In genomic region chr2:44952830-44953422, GRCm38 (mm10) we compare ENCODE assay signal across 9 mouse cellular contexts. TPM values are rescaled to one million over a fixed set of nuclear protein-coding genes. Genes with fewer than 3 reads are reported as not detected.
A peak's percentile ranks its signal among the peaks of the same experiment; 100 is the strongest.
DNase-seq lines count a peak whose midpoint lies in the region; TF ChIP-seq lines count a peak whose summit lies in the region.
"Had no signal": no experiment of that assay in that cellular context is flagged by ENCODE, and none has a peak within 500 bp of the region (broad histone marks: within the 10 kb centered on the region; RNA-seq: fewer than 3 reads in every experiment).

No protein-coding gene starts in this region.

- peak; percentile 81 for DNase-seq in 3T3-L1 (ENCODE audit: low read depth, low spot score)
- DNase-seq in Muller cell, postnatal 12 days (ENCODE audit: inconsistent ontology term), result peak; percentile 33
- DNase-seq in heart, adult 18-20 months, result peak; percentile 44 to 55
- DNase-seq in kidney, postnatal 14 days, result peak; percentile 27
- DNase-seq in naive thymus-derived CD4-positive, alpha-beta T cell, adult 2 months (ENCODE audit: low read depth), result peak; percentile 10
- DNase-seq in frontal cortex, postnatal 25 days (ENCODE audit: low spot score in 2 of 2), result no peak
- no peak for DNase-seq in layer of hippocampus, adult 2 months (ENCODE audit: low spot score in 2 of 2)
- no peak for DNase-seq in right cerebral cortex, adult 2 months (ENCODE audit: low spot score in 2 of 2)

- no peak overlapping the region for H3K4me3 ChIP-seq in layer of hippocampus, adult 2 months
- H3K4me3 ChIP-seq: neural tube, embryonic 12.5 days had no signal

- no peak overlapping the region for H3K27ac ChIP-seq in layer of hippocampus, adult 2 months
- H3K27ac ChIP-seq: neural tube, embryonic 12.5 days had no signal

- TF ChIP-seq CTCF in layer of hippocampus, adult 2 months (conservative IDR thresholded peaks at IDR 0.05), result no peak

RNA-seq across cellular contexts. Expression of gene Gtdc1, which starts 25.5 kb away (rescaled TPM):
- 10 to 100 TPM; 20.6 to 22.1 TPM for total RNA-seq in heart, adult 18-20 months (2021)
- 10 to 100 TPM; 65.5 to 69.7 TPM for total RNA-seq in layer of hippocampus, adult 2 months (2021)

Comparison
In these comparisons a context has a peak if more than half of its experiments do, and no peak if none do; other contexts are left out.
1. DNase-seq: peak in 3T3-L1 (single experiment), Muller cell, postnatal 12 days (single experiment), heart, adult 18-20 months (2 of 2), kidney, postnatal 14 days (single experiment) and naive thymus-derived CD4-positive, alpha-beta T cell, adult 2 months (single experiment); none in frontal cortex, postnatal 25 days (0 of 2), layer of hippocampus, adult 2 months (0 of 2) and right cerebral cortex, adult 2 months (0 of 2).